Mouse (Mus musculus) G1E (cell line): ENCODE data around the gene Pkn3.

Experiments used
- CTCF ChIP-seq: IDR thresholded peaks from 2 replicates; pipeline ENCODE4 v1.5.1; 2012; ENCODE audit warnings: low read depth, low read length, inconsistent platforms, mixed read lengths
- GATA1 ChIP-seq: IDR thresholded peaks from 2 replicates; pipeline ENCODE4 v1.6.1; 2012; ENCODE audit warnings: borderline replicate concordance, low read length, inconsistent platforms, mixed read lengths

- no peak for TF ChIP-seq CTCF
- TF ChIP-seq GATA1: no peak
Measured at GRCm38 (mm10) chr2:30044550-30044949, 32.9 kb upstream of the Pkn3 start.
